Mouse (Mus musculus): ENCODE results near the gene Col15a1.

DNA sequence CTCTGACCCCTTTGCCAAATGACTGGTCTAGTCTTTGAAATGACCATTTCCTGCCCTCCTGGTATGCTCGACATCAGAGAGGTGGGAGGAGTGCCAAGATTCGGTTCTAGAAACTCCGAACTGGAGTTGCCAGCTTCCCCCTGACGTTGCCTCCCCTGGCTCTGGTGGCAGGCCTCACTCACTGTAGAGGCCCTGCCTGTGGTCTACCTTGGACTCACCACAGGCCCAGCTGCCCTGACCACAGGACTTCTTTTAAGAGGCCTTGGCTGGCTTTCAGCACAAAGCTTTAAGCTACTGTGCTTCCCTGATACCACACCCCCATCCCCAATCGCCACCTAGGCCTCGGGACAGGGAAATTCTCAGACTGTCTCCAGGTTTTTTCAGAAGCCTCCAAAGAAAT, 21.4 kb upstream of the Col15a1 start:
- TF ChIP-seq CTCF (IDR thresholded peaks at IDR 0.05; ENCODE audit: borderline replicate concordance, insufficient read depth, low read length) (no peak), POLR2A (IDR thresholded peaks at IDR 0.05; ENCODE audit: low read depth, low read length) (no peak)
